Mouse (Mus musculus): ENCODE data around the gene Gbx2.

GRCm38 (mm10) chr1:89939596-89939960 is 8.6 kb upstream of the Gbx2 start:
- TF ChIP-seq CTCF (IDR thresholded peaks at IDR 0.05; ENCODE audit: low read depth), result no peak
- TF ChIP-seq EP300 (IDR thresholded peaks at IDR 0.05; ENCODE audit: low read depth), result no peak

Measured in liver, embryonic 14.5 days (tissue).